Comparison of ENCODE assay signal across 34 mouse cellular contexts in the genomic region with DNA sequence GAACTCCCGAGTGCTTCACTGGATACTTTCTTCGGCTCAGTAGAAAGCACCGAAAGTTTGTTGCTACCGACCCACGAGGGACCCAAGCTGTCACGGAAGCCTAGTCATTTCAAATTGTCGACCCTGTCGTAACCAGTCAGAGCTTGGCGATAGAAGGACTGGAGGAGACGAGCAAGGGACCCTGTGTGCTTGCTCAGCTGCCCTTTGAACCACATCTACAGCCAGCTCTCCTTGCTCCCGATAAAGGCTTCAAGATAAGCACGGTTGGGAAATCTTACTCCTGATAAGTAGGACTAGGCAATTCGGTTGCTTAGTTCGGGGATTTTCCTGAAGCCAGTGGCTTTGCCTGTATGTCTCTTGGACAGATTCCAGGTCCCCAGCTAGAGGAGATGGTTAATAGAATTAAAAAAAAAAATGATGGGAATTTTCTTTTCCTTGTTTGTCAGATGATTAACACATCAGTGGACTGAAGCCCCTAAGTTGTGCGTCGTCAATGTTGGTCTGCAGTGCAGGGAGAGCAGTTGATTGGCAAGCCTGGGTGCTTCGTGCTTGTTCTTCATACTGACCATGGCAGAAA. TPM values are rescaled to one million over a fixed set of nuclear protein-coding genes. Genes with fewer than 3 reads are reported as not detected.
DNase-seq lines count a peak whose midpoint lies in the region; ATAC-seq and TF ChIP-seq lines count a peak whose summit lies in the region.
"Had no signal": no experiment of that assay in that cellular context is flagged by ENCODE, and none has a peak within 500 bp of the region (broad histone marks: within the 10 kb centered on the region; RNA-seq: fewer than 3 reads in every experiment).

No protein-coding gene starts in this region.

- H3K4me3 ChIP-seq in heart, embryonic 10.5 days = no peak overlapping the region
- H3K4me3 ChIP-seq in lung, postnatal 0 days (ENCODE audit: low read depth, low read length) = no peak overlapping the region
- no peak overlapping the region for H3K4me3 ChIP-seq in intestine, embryonic 16.5 days (ENCODE audit: low read length)
- H3K4me3 ChIP-seq in forebrain, embryonic 13.5 days = no peak overlapping the region
- H3K4me3 ChIP-seq: embryonic facial prominence, embryonic 15.5 days; layer of hippocampus, adult 2 months; midbrain, embryonic 10.5 days; neural tube, embryonic 15.5 days had no signal

- H3K4me1 ChIP-seq in heart, embryonic 10.5 days = peaks cover 25% of the 10 kb centered on the region
- no peaks in the 10 kb centered on the region for H3K4me1 ChIP-seq in lung, postnatal 0 days (ENCODE audit: insufficient read depth, low read depth, low read length)
- peaks cover 11% of the 10 kb centered on the region for H3K4me1 ChIP-seq in intestine, embryonic 16.5 days (ENCODE audit: control insufficient read depth, insufficient read depth, low read length)
- H3K4me1 ChIP-seq in forebrain, embryonic 13.5 days = no peaks in the 10 kb centered on the region
- H3K4me1 ChIP-seq: neural tube, embryonic 15.5 days had no signal

- peak overlapping the region; percentile 19; the same call in 1 of the 2 replicates for H3K27ac ChIP-seq in heart, embryonic 10.5 days
- H3K27ac ChIP-seq in lung, postnatal 0 days (ENCODE audit: low read length) = no peak overlapping the region
- peak overlapping the region; percentile 68 for H3K27ac ChIP-seq in intestine, embryonic 16.5 days (ENCODE audit: low read length)
- H3K27ac ChIP-seq in forebrain, embryonic 13.5 days = no peak overlapping the region
- H3K27ac ChIP-seq: embryonic facial prominence, embryonic 15.5 days; hindbrain, postnatal 0 days; layer of hippocampus, adult 2 months; midbrain, embryonic 10.5 days; neural tube, embryonic 15.5 days had no signal

- WGBS in heart, embryonic 10.5 days = 34% methylated on average over 17 of the region's 17 CpGs
- WGBS in lung, postnatal 0 days = 27% methylated on average over 17 of the region's 17 CpGs
- WGBS in intestine, embryonic 16.5 days = 48% methylated on average over 17 of the region's 17 CpGs
- 86% methylated on average over 17 of the region's 17 CpGs for WGBS in forebrain, embryonic 13.5 days

- H3K36me3 ChIP-seq in heart, embryonic 10.5 days = no peaks in the 10 kb centered on the region
- no peaks in the 10 kb centered on the region for H3K36me3 ChIP-seq in lung, postnatal 0 days (ENCODE audit: insufficient read depth, low read length)
- no peaks in the 10 kb centered on the region for H3K36me3 ChIP-seq in intestine, embryonic 16.5 days (ENCODE audit: control insufficient read depth, insufficient read depth, low read length)
- no peaks in the 10 kb centered on the region for H3K36me3 ChIP-seq in forebrain, embryonic 13.5 days (ENCODE audit: poor library complexity, severe bottlenecking)
- H3K36me3 ChIP-seq: embryonic facial prominence, embryonic 15.5 days; midbrain, embryonic 10.5 days; neural tube, embryonic 15.5 days had no signal

- H3K9me3 ChIP-seq in heart, embryonic 10.5 days = no peaks in the 10 kb centered on the region
- no peaks in the 10 kb centered on the region for H3K9me3 ChIP-seq in lung, postnatal 0 days (ENCODE audit: low read length)
- H3K9me3 ChIP-seq in intestine, embryonic 16.5 days (ENCODE audit: control insufficient read depth, low read length) = no peaks in the 10 kb centered on the region
- H3K9me3 ChIP-seq in forebrain, embryonic 13.5 days (replicated peaks) = peaks cover 5% of the 10 kb centered on the region; the same call in 1 of the 2 replicates
- H3K9me3 ChIP-seq: embryonic facial prominence, embryonic 15.5 days; midbrain, embryonic 10.5 days; neural tube, embryonic 15.5 days had no signal

- no peak; the same call in 1 of the 2 replicates for ATAC-seq in lung, postnatal 0 days
- ATAC-seq in intestine, embryonic 16.5 days = peak; percentile 85
- no peak for ATAC-seq in forebrain, embryonic 13.5 days
- ATAC-seq: CD4-positive, CD25-positive, alpha-beta regulatory T cell, adult 4 months; forebrain, embryonic 16.5 days; hindbrain, postnatal 0 days; midbrain, embryonic 16.5 days; Patski had no signal

- TF ChIP-seq CTCF in lung, postnatal 0 days (IDR thresholded peaks at IDR 0.05) = no peak

- DNase-seq in heart, embryonic 10.5 days (ENCODE audit: low spot score) = no peak
- no peak for DNase-seq in heart, postnatal 4 days
- peak; percentile 40 for DNase-seq in lung, postnatal 0 days (ENCODE audit: low spot score)
- DNase-seq in lung, postnatal 14 days = no peak
- DNase-seq in adipocyte (ENCODE audit: low spot score) = peak; percentile 37
- no peak for DNase-seq in cerebellum, adult 11-12 months
- DNase-seq: cerebellum, adult 18-20 months; cerebellum, postnatal 14 days; gastrocnemius, postnatal 10 days; heart, adult 11 months; kidney, adult 8-10 months; kidney, postnatal 10 days; lung, postnatal 4 days; spleen, adult 18-20 months; thymus, postnatal 25 days had no signal

- no peak overlapping the region for H3K4me2 ChIP-seq in lung, postnatal 0 days (replicated peaks; ENCODE audit: low read depth, low read length)
- no peak overlapping the region for H3K4me2 ChIP-seq in intestine, embryonic 16.5 days (ENCODE audit: low read depth, low read length)
- no peak overlapping the region for H3K4me2 ChIP-seq in forebrain, embryonic 13.5 days
- H3K4me2 ChIP-seq: embryonic facial prominence, embryonic 15.5 days; neural tube, embryonic 15.5 days had no signal

- no peaks in the 10 kb centered on the region for H3K27me3 ChIP-seq in heart, embryonic 10.5 days (ENCODE audit: insufficient read depth, poor library complexity, severe bottlenecking)
- H3K27me3 ChIP-seq in lung, postnatal 0 days (replicated peaks; ENCODE audit: insufficient read depth, low read length) = no peaks in the 10 kb centered on the region
- H3K27me3 ChIP-seq in intestine, embryonic 16.5 days (replicated peaks; ENCODE audit: control insufficient read depth, insufficient read depth, low read length) = no peaks in the 10 kb centered on the region
- no peaks in the 10 kb centered on the region for H3K27me3 ChIP-seq in forebrain, embryonic 13.5 days
- H3K27me3 ChIP-seq: embryonic facial prominence, embryonic 15.5 days; neural tube, embryonic 15.5 days; Patski had no signal

- no peak overlapping the region for H3K9ac ChIP-seq in lung, postnatal 0 days (replicated peaks; ENCODE audit: low read depth)
- H3K9ac ChIP-seq in intestine, embryonic 16.5 days (ENCODE audit: low read depth, low read length) = no peak overlapping the region
- H3K9ac ChIP-seq in forebrain, embryonic 13.5 days = no peak overlapping the region
- H3K9ac ChIP-seq: embryonic facial prominence, embryonic 15.5 days; neural tube, embryonic 15.5 days had no signal

- no peak for TF ChIP-seq EP300 in lung, postnatal 0 days (IDR thresholded peaks at IDR 0.05)

RNA-seq across cellular contexts. Expression of gene Yeats4, which starts 21.2 kb away (rescaled TPM):
- polyA plus RNA-seq in heart, embryonic 10.5 days (2016; fragmentation: Nextera tagmentation; extraction: Ambion mirVana) = 63.4 and 76.6 TPM in 2 replicates
- 10 to 100 TPM; 38.9 to 41.0 TPM for total RNA-seq in heart, postnatal 4 days (2021)
- polyA plus RNA-seq in lung, postnatal 0 days (2015; fragmentation: Nextera tagmentation; extraction: Ambion mirVana) = 49.7 and 52.8 TPM in 2 replicates
- 52.2 and 54.8 TPM in 2 replicates for polyA plus RNA-seq in intestine, embryonic 16.5 days (2015; fragmentation: Nextera tagmentation; extraction: Ambion mirVana)
- 125 and 126 TPM in 2 replicates for polyA plus RNA-seq in forebrain, embryonic 13.5 days (2015; fragmentation: Nextera tagmentation; extraction: Ambion mirVana)

RNA-seq across cellular contexts. Expression of gene 9530003J23Rik, which starts 35.4 kb away (rescaled TPM):
- not detected in 2 replicates for polyA plus RNA-seq in heart, embryonic 10.5 days (2016; fragmentation: Nextera tagmentation; extraction: Ambion mirVana)
- total RNA-seq in heart, postnatal 4 days (2021) = not detected
- 3.3 and 4.1 TPM in 2 replicates for polyA plus RNA-seq in lung, postnatal 0 days (2015; fragmentation: Nextera tagmentation; extraction: Ambion mirVana)
- not detected in 2 replicates for polyA plus RNA-seq in intestine, embryonic 16.5 days (2015; fragmentation: Nextera tagmentation; extraction: Ambion mirVana)
- not detected in 2 replicates for polyA plus RNA-seq in forebrain, embryonic 13.5 days (2015; fragmentation: Nextera tagmentation; extraction: Ambion mirVana)
- total RNA-seq: adrenal gland, adult 2 months; adrenal gland, postnatal 4 days; gastrocnemius, postnatal 10 days; hindbrain, postnatal 0 days; layer of hippocampus, adult 2 months; layer of hippocampus, postnatal 25 days; left cerebral cortex, postnatal 10 days; liver, adult 2 months had no signal
- polyA plus RNA-seq: adrenal gland, adult 2 months; CD4-positive, CD25-positive, alpha-beta regulatory T cell, adult 4 months; embryonic facial prominence, embryonic 15.5 days; forebrain, embryonic 16.5 days; heart, embryonic 16.5 days; hindbrain, embryonic 11.5 days; hindbrain, postnatal 0 days; liver, adult 2 months; liver, embryonic 16.5 days; midbrain, embryonic 10.5 days; midbrain, embryonic 16.5 days; neural tube, embryonic 15.5 days had no signal

RNA-seq across cellular contexts. Expression of gene Frs2, which starts 54.7 kb away (rescaled TPM):
- 20.0 and 23.0 TPM in 2 replicates for polyA plus RNA-seq in heart, embryonic 10.5 days (2016; fragmentation: Nextera tagmentation; extraction: Ambion mirVana)
- 10 to 100 TPM; 23.5 to 25.6 TPM for total RNA-seq in heart, postnatal 4 days (2021)
- 18.8 and 21.9 TPM in 2 replicates for polyA plus RNA-seq in lung, postnatal 0 days (2015; fragmentation: Nextera tagmentation; extraction: Ambion mirVana)
- 13.9 and 15.6 TPM in 2 replicates for polyA plus RNA-seq in intestine, embryonic 16.5 days (2015; fragmentation: Nextera tagmentation; extraction: Ambion mirVana)
- polyA plus RNA-seq in forebrain, embryonic 13.5 days (2015; fragmentation: Nextera tagmentation; extraction: Ambion mirVana) = 16.0 and 19.7 TPM in 2 replicates

Comparison
In these comparisons a context has a peak if more than half of its experiments do, and no peak if none do; other contexts are left out.
1. DNase-seq: peak in lung, postnatal 0 days (single experiment) and adipocyte (single experiment); none in heart, embryonic 10.5 days (single experiment), heart, postnatal 4 days (single experiment), lung, postnatal 14 days (single experiment) and cerebellum, adult 11-12 months (single experiment).
2. H3K27ac ChIP-seq: peak in heart, embryonic 10.5 days (single experiment) and intestine, embryonic 16.5 days (single experiment); none in lung, postnatal 0 days (single experiment) and forebrain, embryonic 13.5 days (single experiment).